Mouse (Mus musculus): ENCODE measurements around the gene Csmd2.
"Not testable (repeated sequence)": the region's sequence is repeated elsewhere in the genome, so short reads cannot be mapped to it uniquely, and the experiment has no call there.

Gene Csmd2

DNA sequence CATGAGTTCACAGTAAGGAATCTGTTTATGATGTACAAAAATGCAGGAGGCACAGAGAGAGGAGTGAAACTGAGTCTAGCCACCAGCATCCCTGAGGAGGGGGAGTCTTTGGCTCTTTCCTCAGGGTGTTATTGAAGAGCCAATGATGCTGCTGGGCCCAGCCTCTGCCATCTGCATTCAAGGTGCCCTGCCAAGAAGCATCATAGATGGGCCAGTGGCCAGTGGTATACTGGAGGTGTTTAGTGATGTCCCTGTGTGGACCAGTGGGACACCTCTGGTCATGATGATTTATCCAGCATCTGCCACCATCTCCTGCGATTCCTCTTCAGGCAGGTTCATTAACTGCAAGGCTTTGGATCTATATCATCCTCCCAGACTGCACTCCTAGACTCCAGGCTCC is 61.1 kb downstream of the Csmd2 start:
- DNase-seq, result peak; percentile 60 to 71

DNA sequence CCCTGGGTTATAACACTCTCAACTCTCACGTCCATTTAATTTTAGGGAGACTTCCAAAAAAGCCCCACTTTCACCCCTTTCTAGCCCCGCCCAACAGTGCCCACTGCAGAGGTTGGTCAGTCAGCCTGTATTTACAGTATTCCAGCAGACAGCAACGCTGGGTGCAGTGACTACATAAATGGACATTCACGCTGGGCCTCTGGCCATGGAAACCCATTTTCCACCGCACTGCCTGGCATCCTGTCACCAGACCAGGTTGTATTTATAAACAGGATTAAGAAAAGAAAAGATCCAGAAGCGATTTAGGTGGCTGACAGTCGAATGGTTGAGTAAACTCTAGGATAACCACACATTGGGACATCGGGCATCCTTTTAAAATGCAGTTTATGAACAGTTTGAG is 65.0 kb downstream of the Csmd2 start:
- peak; percentile 60 to 64 for DNase-seq

DNA sequence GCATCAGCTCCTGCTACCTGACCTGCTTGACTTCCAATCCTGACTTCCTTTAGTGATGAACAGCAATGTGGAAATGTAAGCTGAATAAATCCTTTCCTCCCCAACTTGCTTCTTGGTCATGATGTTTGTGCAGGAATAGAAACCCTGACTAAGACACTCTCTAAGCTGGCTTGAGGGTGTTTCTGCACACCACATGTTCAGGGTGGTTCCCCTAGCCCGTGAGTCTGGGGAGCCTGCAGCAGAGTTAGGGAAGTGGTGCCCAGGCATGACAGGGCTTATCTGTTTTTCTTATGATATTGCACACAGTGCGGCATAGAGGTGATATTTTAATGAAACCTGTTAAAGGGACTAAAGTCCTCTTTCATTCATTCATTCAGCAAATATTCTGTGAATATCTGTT is 73.6 kb downstream of the Csmd2 start:
- not testable (repeated sequence) for DNase-seq

DNA sequence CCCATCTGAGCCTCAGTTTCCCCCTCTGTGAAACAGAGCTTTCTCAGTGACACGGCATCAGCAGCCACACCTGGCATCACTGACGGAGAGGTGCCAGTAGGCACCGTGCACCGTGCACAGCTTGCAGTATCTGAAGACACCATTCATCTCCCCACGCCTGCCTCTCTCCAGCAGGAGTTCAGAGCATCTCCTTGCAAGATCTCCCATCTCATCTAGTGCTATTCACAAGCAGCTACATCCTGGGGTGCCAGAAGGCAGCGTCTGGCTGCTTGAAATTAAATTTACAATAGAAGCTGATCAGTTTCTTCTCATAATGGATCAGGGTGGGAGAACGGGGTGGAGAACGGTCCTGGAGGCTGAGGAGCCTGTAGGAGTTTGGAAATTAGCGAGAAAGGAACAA is 79.5 kb downstream of the Csmd2 start:
- DNase-seq, result no peak

DNA sequence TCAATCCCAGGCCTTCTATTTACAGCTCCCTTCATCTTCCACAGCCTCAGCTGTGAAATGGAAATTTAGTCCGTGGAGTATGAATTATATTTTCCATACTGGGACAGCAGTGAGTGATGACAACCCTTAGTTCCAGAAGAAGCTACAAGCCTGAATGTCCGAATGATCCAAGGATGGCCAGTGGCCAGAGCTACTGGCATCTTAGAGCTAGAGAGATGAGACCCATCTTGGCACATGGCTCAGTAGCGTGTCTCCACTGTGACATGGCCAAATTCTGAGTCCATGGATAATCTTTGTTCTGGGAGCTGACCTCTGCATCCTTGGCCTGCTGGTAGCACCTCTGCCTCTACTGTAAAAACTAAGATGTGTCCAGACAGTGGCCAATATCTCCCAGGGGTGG is 96.8 kb downstream of the Csmd2 start:
- peak; percentile 40 to 53 for DNase-seq

DNA sequence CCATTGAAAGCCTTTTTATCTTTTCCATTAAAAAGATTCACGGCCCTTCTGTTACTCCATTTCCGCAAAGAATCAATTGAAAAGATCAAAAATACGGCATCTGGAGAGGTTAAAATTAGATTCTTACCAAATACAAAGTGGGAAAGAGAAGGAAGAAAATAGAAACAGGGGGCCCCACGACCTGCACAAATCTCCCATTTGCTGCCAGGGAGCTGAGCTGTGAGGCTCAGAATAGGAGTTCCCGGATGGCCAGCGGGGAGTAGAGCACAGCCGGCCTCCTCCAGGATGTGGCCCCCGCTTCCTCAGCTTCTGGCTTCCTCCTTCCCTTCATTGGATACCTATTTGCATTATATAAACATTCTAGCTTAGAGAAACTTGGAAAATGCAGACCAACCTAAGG is 97.4 kb downstream of the Csmd2 start:
- DNase-seq, result no peak

DNA sequence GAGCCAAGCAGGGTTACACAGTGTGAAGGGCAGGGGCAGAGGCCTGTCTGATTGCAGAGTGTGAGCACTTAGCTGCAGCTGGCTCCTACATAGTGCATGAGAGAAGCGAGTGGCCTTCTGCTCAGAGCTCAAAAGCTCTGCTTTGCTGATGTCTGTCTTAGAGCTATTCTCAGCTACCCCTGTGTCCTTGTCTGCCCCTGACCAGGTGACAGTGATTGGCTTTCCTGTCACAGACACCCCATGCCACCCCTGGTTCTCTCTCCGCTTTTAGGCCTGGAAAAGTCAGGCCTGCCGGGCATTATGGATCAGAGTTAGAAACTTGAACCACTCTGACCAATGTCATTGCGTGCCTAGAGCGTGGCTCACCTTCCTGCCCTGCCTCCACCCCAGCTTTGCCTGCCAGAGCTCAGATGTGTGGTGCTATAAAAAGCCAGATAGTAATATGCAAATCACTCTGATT is 99.5 kb downstream of the Csmd2 start:
- DNase-seq, result no peak

DNA sequence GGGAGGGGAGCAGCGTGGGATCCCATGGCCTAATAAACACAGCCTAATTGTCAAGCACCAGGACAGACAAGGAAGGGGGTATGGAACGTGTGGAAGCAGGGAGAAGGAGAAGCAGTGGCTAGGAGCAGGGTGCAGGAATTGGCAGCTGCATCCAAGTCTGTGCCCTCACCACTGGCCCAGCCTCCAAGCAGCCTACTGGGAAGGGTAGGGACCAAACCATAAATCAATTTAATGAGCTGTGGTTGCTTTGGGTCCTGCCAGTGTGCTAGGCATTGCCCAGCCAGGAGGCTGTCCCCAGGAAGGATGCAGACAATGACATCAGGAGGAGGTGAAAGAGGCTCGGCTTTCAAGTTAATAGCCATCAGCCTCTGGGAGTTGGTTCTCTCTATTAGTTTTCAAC is 100.0 kb downstream of the Csmd2 start:
- DNase-seq, result no peak

DNA sequence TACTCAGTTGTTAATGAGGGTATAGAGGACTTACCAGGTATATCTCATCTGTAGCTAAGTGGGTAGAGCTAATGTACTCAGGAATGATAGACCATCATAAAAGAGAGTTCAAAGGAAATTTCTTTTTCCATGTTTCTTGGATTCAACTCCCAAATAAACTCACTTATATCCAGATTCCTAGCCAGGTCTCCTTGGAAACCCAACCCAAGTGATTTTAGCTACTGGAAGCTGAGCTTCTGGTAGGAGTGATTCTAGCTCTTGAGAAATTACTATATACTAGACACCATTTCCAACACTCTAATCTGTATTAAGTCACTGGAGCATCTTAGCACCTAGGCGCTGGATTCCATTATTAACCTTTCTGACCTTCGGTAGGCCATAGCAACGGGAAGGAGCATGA is 100.6 kb downstream of the Csmd2 start:
- no peak for DNase-seq

DNA sequence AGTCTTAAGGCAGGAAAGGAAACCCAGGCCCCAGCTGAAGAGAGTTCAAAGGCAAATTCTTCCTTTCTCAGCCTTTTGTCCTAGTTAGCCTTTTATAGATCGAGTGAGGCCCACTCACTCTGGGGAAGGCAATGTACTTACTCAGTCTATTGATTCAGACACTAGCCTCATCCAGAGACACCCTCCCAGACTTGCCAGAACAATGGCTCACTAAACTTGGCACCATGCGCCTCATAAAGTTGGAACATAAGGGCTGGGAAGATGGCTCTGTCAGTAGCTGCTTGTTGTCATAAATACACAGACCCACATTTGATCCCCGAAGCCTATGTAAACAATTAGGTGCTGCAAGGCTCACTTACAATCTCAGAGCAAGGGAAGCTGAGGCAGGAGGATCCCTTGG is 104.3 kb downstream of the Csmd2 start:
- no peak for DNase-seq

DNA sequence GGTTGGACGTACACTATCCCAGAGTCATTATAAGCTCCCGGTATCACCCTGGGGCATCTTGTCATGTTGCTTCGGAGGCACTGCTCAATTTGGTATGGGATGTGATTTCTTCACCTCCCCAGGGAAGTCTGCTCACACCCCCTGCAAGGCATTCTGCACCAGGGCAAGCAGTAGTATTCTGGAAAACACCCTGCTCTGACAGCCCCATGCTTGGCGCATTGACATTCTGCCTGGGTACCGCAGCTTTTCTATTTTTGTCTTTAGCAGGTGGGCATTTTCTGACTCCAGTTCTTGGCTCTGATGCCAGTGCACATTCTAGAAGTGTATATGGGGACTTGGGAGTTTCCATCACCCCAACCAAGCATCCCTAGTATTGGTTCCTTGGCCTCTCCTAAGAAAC is 111.9 kb downstream of the Csmd2 start:
- DNase-seq, result peak in 1 of 2 experiments; percentile 52

DNA sequence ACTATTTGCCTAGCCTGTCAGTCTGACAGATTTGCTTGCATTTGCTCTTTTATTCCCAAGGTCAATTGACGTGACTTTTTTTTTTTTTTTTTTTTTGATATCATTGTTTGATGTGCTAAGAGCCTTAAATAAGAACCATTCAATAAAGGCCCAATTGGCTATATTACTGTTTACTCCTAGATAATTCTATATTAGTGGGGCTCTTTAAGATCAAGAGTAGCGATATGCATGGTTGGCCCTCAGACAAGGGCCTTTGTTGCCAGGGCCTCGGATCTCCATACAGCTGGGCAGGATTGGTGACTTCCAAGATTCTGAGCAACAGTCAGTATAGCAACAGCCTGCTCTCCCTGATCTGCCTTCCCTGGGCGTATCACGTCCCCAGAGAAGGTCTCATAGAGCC is 112.9 kb downstream of the Csmd2 start:
- DNase-seq, result no peak

DNA sequence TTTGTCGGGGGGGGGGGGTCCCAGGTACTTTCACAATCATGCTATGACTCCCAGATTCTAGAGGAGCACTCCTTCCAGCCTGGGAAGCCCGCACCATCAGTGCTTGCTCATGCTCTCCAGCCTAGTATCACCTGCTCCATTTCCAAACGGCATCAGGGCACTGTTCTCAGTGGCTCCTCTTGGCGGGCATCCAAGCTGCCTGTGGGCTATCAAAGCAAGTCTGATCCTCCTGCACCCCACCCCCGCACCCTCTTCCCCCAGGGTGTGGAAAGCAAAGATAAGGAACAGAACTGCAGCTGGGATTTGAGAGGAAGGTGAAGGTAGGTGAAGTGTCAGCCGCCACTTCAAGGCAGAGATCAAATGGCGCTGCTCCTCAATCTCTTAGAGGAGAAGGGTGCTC is 128.7 kb downstream of the Csmd2 start:
- peak; percentile 65 to 69 for DNase-seq

DNA sequence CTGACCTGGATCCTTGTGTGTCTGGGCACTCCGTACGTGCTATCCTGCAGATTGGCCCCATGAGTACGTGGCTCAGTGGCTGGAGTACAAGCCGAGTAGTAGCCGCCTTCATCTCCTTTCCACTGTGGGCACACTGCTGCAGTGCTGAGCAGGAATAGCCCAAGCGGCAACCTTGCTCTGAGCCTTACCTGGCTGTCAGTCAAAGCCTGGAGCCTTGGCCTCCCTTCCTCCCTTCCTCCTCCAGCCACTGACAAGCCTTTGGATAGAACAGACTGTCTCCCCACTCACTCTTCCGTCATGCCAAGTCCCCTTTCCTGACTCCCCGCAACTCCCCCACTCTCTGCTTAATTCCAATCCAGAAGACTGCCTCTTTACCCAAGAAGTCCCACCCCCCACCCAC is 135.6 kb downstream of the Csmd2 start:
- DNase-seq, result peak; percentile 59 to 71

DNA sequence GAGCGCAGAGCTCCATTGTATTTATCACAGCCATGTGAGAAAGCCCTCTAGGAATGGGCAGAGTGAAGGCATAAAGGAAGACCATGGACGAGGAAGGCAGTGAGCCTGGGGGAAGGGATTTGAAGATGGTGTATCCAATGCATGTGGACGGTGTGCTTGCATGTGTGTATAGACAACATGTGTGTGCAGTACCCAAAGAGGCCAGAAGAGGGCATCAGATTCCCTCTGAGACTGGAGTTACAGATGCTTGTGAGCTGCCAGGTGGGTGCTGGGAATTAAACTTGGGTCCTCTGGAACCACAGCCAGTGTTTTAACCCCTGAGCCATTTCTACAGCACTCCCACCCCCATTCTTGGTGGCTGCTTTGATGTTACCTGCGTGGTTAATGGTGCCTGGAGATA is 137.1 kb downstream of the Csmd2 start:
- peak in 1 of 2 experiments; percentile 29 for DNase-seq

DNA sequence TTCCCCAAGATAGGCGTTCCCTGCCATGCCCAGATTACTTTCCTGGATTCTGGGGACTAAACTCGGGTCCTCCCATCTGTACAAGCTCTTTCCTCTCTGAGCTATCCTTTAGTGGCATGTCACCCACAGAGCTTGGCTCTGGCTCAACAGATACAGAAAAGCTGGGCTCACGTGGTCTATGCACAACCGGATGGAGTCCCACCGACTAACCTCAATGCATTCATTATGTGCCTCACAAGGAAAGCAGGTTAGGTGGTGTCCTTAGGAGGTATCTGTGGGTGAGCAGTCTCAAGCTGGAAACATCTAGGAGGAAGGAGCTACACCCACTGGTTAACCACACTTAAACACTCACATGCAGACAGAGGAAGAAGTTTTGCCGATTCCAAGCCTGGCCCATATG is 140.9 kb downstream of the Csmd2 start:
- peak in 1 of 2 experiments; percentile 26 for DNase-seq

DNA sequence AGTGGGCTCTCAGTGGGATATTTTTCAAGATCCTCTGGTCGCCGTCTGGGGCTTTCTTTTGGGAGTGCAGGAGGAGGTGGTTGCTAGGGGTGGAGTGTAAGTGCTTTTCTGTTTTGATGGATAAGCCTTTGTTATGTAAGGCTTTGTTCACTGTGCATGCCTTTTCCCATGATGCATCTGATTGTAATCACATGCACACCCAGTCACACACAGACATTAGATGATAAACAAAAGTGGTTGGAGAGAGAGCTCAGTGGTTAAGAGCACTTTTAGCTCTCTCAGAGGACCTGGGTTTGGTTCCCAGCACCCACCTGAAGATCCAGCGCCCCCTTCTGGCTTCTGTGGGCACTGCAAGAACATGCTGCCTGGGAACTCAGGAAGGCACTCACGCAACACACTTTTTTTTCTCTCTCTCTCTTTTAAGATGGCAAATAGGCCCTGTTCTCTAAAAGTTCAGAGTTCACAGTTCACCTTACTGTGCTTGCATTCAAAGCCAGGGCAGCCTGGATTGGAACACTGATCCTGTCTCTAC is 143.0 kb downstream of the Csmd2 start:
- peak in 1 of 2 experiments; percentile 43 for DNase-seq

DNA sequence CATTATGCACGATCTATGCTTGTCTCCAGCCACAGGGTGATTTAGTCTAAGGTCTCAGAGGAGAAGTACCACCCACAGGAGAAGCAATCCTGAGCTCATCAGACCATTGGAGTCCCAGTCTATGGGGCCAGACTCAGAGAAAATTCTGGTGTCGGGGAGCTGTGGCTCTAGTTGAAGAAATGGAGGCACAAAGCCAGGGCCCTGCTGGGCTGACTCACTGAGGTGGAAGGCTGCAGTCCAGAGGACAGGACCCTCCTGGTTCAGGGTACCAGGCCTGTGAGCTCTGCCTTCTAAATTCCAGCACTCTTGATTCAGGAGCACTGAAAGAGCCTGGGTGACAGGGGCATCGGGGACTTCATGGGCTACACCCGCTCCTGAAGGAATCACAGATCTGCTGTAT is 144.0 kb downstream of the Csmd2 start:
- peak; percentile 78 for DNase-seq

DNA sequence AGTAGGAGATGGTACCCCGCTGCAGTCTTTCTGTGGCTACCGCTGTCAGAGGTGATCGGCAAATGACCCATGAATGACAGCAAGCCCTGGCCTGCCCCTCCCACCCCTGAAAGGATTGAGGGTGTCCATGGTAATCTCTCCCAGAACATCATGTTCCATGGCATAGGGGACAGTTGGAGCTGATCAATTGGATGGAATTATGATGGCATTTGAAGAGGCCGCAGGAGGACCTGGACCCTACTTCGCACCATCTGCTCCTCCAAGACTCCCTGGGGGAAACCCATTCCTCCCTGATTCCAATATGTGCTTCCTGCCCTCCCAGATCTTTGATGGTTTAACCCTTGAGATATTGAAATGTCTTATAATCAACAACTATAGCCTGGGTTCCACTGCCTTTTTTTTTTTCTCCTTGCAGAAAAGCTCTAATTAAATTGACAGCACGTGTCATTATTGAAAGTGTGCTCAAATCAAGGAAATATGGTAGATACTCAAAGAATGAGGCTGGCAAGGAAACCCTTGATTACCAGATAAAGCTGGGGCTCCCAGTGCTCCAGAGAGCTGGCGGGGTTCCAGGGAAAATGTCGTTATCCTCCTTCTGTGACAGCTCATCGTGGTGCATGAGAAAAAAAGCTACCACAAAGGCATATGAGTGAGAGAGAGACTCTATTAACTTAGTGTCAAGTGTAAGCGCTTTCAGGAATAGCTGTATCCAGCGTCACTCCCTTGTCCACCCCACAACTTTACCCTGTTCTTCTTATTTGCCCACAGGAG is 145.4 kb downstream of the Csmd2 start:
- peak; percentile 81 to 84 for DNase-seq

DNA sequence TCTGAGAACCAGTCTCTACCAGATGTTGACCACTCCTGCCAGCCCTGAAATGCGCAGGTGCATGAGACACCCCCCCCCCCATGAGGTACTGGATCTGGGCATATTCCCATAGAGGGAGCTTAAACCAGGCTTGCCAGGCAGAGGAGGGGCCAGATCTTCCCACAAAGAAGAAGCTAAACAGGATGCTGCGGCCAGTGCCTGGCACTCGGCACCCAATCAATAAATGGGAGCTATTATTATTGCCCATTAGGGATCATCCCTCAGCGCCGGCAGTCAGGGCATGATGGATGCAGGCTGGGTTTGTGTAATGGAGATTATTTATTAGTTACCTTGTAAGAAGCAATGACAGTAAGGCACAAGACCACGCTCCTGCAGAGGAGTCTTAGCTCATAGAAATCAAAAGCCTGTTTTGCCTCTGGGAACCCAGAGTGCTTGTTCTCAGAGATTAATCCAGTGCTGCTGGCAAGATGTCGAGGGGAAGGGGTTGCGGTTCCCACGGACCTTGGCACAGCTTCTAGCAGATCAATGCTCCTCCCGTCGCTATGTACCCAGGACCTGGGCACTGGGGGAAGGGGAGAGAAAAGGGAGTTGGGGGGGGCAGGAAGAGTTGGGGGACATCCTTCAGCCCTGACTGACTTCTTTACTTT is 146.8 kb downstream of the Csmd2 start:
- peak; percentile 27 to 48 for DNase-seq

DNA sequence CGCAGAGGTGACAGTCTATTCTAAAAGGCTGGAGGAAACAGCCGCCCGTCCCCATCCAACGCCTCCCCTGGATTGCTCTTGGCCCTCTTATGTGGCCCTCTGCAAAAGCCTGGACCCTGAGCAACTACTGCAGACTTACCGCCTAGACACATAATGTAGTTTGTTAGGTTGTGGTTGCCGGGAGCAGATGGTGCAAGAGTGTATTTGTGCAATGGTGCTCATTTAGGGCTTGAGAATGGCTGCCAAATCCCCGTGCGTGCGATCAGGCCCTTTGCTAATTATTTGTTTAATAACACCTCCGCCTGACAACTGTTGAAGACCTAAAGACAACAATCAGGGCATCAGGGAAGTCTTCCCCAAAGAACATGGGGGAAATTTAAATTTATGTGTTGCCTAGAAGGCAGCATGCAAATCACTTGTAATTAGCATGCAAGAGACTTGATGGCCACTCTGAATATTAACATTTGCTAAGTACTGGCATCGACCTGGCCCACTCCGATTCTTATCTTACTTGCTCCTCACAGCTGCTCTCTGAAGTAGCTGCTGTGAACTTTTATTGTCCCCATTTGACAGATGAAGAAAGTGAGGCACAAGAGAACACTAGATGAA is 147.5 kb downstream of the Csmd2 start:
- peak; percentile 45 to 63 for DNase-seq

DNA sequence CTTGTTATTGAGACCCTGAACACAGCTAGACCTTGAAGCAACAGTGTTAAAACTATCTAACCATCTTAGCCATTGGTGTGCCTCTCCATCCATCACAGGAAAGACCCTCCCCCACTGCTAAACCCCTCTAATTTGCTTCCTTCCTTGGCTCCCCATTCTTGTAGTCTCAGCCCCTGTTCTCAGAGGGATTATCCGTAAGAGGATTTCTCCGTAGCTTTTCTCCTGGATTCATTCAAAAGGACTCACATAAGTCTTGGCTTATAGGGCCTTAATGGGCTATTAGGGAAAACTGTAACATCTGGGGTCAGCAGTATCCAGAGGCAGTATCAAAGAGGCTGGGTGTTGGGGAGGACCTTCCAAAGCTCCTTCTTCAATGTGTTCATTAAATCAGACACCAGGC is 152.3 kb downstream of the Csmd2 start:
- no peak for DNase-seq

Data from cerebellum, postnatal 14 days (tissue).